Mouse (Mus musculus) intestine, postnatal 0 days (tissue): ENCODE data around the gene Ubap1. TPM values are rescaled to one million over a fixed set of nuclear protein-coding genes. Genes with fewer than 3 reads are reported as not detected.

ENCODE experiments used
- ATAC-seq: fragments of 200-750 bp; cut with Nextera tagmentation; 2 replicates; pipeline ENCODE4 v1.8.0; 2017; ENCODE audit warnings: mild to moderate bottlenecking, moderate TSS enrichment, moderate library complexity
- H3K27ac ChIP-seq: fragments of 300-500 bp; sonication (generic); 2 replicates; pipeline ENCODE4 v1.5.1; 2014; ENCODE audit warnings: mild to moderate bottlenecking, low read depth, low read length, moderate library complexity
- H3K27me3 ChIP-seq: fragments of 300-500 bp; sonication (generic); replicated peaks from 2 replicates; pipeline ENCODE4 v1.6.1; 2014; ENCODE audit warnings: low read length, mixed read lengths; ENCODE audit not compliant: control insufficient read depth, insufficient read depth
- H3K36me3 ChIP-seq: fragments of 300-500 bp; sonication (generic); 2 replicates; pipeline ENCODE4 v1.6.1; 2014; ENCODE audit warnings: mild to moderate bottlenecking, moderate library complexity; ENCODE audit not compliant: control insufficient read depth, insufficient read depth
- H3K4me1 ChIP-seq: fragments of 300-500 bp; sonication (generic); replicated peaks from 2 replicates; pipeline ENCODE4 v1.6.1; 2014; ENCODE audit warnings: antibody characterized with exemption, low read length, mixed read lengths; ENCODE audit not compliant: control insufficient read depth, insufficient read depth
- H3K4me2 ChIP-seq: fragments of 300-500 bp; sonication (generic); replicated peaks from 2 replicates; pipeline ENCODE4 v1.6.1; 2014; ENCODE audit warnings: low read depth, mild to moderate bottlenecking, moderate library complexity
- H3K4me3 ChIP-seq: fragments of 300-500 bp; sonication (generic); 2 replicates; pipeline ENCODE4 v1.5.1; 2014; ENCODE audit warnings: low read depth, low read length
- H3K9ac ChIP-seq: fragments of 300-500 bp; sonication (generic); 2 replicates; pipeline ENCODE4 v1.6.1; 2014; ENCODE audit warnings: mild to moderate bottlenecking, low read depth, low read length
- H3K9me3 ChIP-seq: fragments of 300-500 bp; sonication (generic); 2 replicates; pipeline ENCODE4 v1.6.1; 2016; ENCODE audit warnings: mixed run types; ENCODE audit not compliant: control insufficient read depth
- CTCF ChIP-seq: sonication (generic); IDR thresholded peaks from 2 replicates; pipeline ENCODE4 v1.5.1; 2016; ENCODE audit warnings: low read depth, mild to moderate bottlenecking, control low read depth, antibody characterized with exemption, moderate library complexity
- WGBS: fragments of 180-500 bp; shearing (Covaris S2); extraction: QIAGEN DNeasy Blood & Tissue Kit; methylation state at CpG from one replicate; pipeline ENCODE4 v1.1.7; 2014; 5-methylcytosine and 5-hydroxymethylcytosine counted together
- polyA plus RNA-seq: library from polyadenylated mRNA; unstranded; fragments of >200 nt; fragmentation: Nextera tagmentation; extraction: Ambion mirVana; gene quantifications from 2 replicates; pipeline ENCODE4 v1.2.1, GENCODE M21; 2015

The Ubap1 gene
- 36.3 and 44.7 TPM in 2 replicates for polyA plus RNA-seq

DNA sequence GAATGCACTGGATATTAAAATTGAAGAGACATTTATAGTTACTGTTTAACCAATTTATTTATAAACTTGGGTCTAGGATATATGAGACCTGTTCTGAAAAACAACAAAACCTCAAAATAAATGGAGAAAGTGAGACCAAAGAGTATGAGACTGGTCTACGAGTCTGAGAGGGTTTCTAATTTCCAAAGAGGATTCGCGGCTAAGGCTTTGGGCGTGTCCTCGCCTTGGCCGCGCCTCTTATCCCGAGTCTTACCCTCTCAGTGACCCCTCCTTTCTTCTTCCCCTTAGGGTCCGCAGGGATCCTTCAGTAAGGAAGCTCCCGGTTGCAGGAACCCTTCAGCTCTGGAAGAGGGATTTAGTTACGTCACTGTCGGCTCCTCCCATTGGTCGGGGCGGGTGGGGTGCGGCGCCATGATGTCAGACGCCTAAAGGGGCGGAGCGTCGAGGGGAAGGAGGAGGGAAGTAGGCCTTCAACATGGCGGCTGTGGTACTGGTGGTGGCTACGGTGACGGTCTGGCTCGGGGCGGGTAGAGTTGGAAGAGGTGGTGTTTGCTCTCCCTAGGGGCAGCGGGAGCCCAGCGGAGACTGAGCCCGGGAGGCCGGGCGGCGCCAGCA is at the start of gene Ubap1:
Gene Ubap1, plus strand, starts transcription at position 413 of the 615 bp plus-strand sequence.
- H3K4me3 ChIP-seq = peak within 1 kb of the TSS; percentile 97
- H3K36me3 ChIP-seq = no peaks in the 10 kb centered on the region
- WGBS = under 1% methylated on average over 31 of the region's 31 CpGs
- ATAC-seq = peak; percentile 95
- peak within 1 kb of the TSS; percentile 92 for H3K27ac ChIP-seq
- H3K27me3 ChIP-seq = no peaks in the 10 kb centered on the region
- 0 out of 2 replicates have a peak, but pooled peaks cover 2% of the 10 kb centered on the region for H3K4me1 ChIP-seq
- H3K9me3 ChIP-seq = no peaks in the 10 kb centered on the region
- peak within 1 kb of the TSS; percentile 81 for H3K9ac ChIP-seq
- H3K4me2 ChIP-seq = peak within 1 kb of the TSS; percentile 69
- no peak for TF ChIP-seq CTCF

DNA sequence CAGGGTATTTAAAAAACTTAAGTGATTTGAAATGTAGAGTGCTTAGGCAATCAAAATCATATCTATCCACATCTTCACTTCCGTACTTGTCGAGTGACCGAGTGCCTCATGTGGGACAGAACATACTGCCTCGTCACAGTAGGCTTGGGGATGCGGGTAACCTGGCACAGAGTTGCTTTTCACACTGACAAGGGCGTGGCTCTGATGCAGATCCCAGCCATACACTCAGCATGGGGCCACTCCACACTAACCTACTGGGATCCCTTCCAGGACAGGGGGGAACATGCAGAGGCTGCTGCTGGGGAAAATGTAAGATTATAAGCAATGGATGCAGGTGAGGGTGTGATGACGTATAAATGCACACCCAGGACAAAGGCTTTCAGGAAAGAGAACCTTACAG is 45.1 kb upstream of the Ubap1 start:
- Histone ChIP-seq H3K9ac (no peak overlapping the region), H3K27me3 (no peaks in the 10 kb centered on the region), H3K9me3 (no peaks in the 10 kb centered on the region), H3K27ac (no peak overlapping the region), H3K4me3 (no peak overlapping the region), H3K4me2 (no peak overlapping the region), H3K36me3 (peaks cover 64% of the 10 kb centered on the region), H3K4me1 (no peaks in the 10 kb centered on the region)
- WGBS = 75% methylated on average over 7 of the region's 7 CpGs
- ATAC-seq = no peak
- TF ChIP-seq CTCF = no peak

DNA sequence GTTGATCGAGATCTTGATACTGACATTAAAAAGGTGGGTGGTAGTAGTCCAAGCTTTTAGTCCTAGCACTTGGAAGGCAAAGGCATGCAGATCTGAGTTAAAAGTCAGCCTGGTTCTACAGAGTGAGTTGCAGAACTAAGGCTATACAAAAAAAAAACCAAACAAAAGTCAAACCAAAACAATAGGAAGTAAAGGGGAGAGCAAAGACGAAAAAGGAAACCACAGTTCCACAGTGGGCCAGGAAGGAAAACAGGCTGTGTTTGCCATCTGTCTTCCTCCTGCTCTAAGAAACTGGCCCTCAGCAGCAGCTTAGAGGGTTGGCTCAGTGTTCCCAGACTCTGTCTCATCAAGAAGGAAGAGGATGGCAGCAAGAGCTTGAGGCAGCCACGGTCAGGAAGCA is 44.5 kb upstream of the Ubap1 start:
- Histone ChIP-seq H3K27ac (no peak overlapping the region), H3K4me1 (no peaks in the 10 kb centered on the region), H3K9ac (no peak overlapping the region), H3K4me2 (no peak overlapping the region), H3K4me3 (no peak overlapping the region), H3K9me3 (no peaks in the 10 kb centered on the region), H3K36me3 (peaks cover 58% of the 10 kb centered on the region), H3K27me3 (no peaks in the 10 kb centered on the region)
- ATAC-seq = no peak
- WGBS = 58% methylated on average over 3 of the region's 3 CpGs
- no peak for TF ChIP-seq CTCF

DNA sequence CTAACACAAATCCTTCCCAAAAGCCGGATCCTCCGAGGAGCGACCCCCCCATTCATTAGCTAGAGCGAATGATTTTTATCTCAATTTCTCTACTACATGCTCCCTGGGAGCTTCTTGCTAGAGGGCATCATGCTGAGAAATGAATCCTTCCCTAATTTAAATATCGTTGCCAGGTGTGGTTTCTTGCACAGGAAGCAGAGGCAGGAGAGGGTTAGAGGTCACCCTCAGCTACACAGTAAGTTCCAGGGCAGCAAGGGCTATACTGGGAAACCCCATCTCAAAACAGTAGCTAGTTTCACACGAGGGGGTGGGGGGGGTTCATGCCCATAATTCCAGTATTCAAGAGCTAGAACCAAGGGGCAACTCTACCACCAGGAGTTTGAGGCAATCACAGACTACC is 41.4 kb upstream of the Ubap1 start:
- no peaks in the 10 kb centered on the region for H3K4me1 ChIP-seq
- no peak overlapping the region for H3K4me2 ChIP-seq
- 79% methylated on average over 6 of the region's 6 CpGs for WGBS
- TF ChIP-seq CTCF = no peak
- peaks cover 47% of the 10 kb centered on the region for H3K36me3 ChIP-seq
- no peak overlapping the region for H3K27ac ChIP-seq
- H3K9me3 ChIP-seq = no peaks in the 10 kb centered on the region
- ATAC-seq = no peak
- no peaks in the 10 kb centered on the region for H3K27me3 ChIP-seq
- no peak overlapping the region for H3K9ac ChIP-seq
- no peak overlapping the region for H3K4me3 ChIP-seq

DNA sequence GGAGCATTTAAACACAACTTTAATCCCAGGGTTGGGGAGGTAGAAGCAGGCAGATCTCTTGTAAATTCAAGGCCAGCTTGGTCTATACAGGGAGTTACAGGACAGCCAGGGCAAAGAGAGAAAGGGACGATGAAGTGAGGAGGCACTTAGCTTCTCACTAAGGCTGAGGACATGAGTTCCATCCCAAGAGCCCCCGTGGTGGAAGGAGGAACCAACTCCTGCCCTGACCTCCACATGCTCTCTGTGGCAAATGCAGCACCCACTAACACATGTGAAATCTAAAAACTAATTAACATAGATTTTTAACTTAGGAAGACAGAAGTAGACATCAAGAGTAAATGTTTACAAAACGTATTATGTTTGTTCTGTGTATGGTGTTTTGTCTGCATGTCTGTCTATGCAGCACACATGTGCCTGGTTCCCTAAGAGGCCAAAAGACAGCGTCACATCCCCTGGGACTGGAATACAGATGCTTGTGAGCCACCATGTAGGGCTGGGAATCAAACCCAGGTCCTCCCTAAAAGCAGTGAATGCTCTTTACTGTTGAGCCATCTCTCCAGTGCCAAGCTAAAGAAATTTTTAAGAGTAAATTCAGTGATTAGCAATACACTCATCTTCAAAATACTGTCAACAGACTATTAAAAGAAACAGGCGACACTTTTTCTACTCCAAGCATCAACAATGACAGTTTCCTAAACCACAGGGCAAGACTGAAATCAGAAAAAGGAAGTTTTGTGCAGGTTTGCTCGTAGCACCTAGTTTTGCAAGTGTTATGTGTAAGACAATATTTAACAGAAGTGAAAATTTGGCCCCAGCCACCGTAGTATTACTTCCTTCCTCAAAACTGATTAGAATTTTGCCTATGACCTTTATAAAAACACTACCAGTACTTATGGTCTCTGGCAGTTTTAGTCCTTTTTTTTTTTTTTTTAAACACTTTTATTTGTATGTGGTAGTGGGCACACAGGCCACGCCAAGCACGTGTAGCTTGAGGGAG is 37.9 kb upstream of the Ubap1 start:
- TF ChIP-seq CTCF = no peak
- Histone ChIP-seq H3K9me3 (no peaks in the 10 kb centered on the region), H3K4me3 (no peak overlapping the region), H3K27me3 (no peaks in the 10 kb centered on the region), H3K4me2 (no peak overlapping the region), H3K4me1 (no peaks in the 10 kb centered on the region), H3K36me3 (peaks cover 38% of the 10 kb centered on the region), H3K27ac (no peak overlapping the region), H3K9ac (no peak overlapping the region)
- no peak for ATAC-seq
- WGBS = 86% methylated on average over 9 of the region's 9 CpGs

DNA sequence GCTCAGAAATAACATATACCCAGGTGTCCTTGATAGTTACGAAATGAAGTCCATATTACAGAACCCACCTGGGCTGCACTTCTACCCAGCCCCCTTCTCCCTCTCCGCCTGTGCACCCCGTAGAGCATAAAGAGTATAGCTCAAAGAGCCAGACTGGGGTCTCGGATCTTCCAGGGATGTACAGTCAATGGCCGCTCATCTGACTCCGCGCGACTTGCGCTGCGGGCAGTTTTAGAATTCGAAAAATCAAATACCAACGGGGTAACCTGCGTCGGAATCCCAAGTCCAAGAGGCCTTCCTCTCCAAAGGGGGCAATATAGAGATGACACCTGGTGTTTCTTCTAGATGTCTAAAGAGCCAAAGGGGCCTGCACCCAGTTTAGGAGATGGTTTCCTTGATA is 35.1 kb upstream of the Ubap1 start:
- H3K4me1 ChIP-seq = no peaks in the 10 kb centered on the region
- peak overlapping the region; percentile 98 for H3K4me3 ChIP-seq
- H3K27me3 ChIP-seq = no peaks in the 10 kb centered on the region
- H3K4me2 ChIP-seq = peak overlapping the region; percentile 71
- 8% methylated on average over 14 of the region's 14 CpGs for WGBS
- peak overlapping the region; percentile 100 for H3K27ac ChIP-seq
- 0 out of 2 replicates have a peak, but pooled peaks have one; percentile 4 for TF ChIP-seq CTCF
- ATAC-seq = no peak
- H3K9ac ChIP-seq = peak overlapping the region; percentile 97
- H3K9me3 ChIP-seq = no peaks in the 10 kb centered on the region
- H3K36me3 ChIP-seq = peaks cover 20% of the 10 kb centered on the region
